Mouse (Mus musculus) hindbrain, embryonic 13.5 days (tissue): Measurements from ENCODE around the gene Foxn3. TPM values are rescaled to one million over a fixed set of nuclear protein-coding genes. Genes with fewer than 3 reads are reported as not detected.
A peak's percentile ranks its signal among the peaks of the same experiment; 100 is the strongest.
"Not testable (repeated sequence)": the region's sequence is repeated elsewhere in the genome, so short reads cannot be mapped to it uniquely, and the experiment has no call there.

Experiments used
- ATAC-seq: fragments of 200-750 bp; cut with Nextera tagmentation; 2 replicates; pipeline ENCODE4 v1.8.0; 2017; ENCODE audit warnings: moderate TSS enrichment; ENCODE audit not compliant: low FRiP score
- H3K27ac ChIP-seq: fragments of 300-500 bp; sonication (generic); 2 replicates; pipeline ENCODE4 v1.5.1; 2015; ENCODE audit warnings: inconsistent platforms, mild to moderate bottlenecking, moderate library complexity
- H3K27me3 ChIP-seq: fragments of 300-500 bp; sonication (generic); 2 replicates; pipeline ENCODE4 v1.6.1; 2015; ENCODE audit warnings: mild to moderate bottlenecking, inconsistent platforms
- H3K36me3 ChIP-seq: fragments of 300-500 bp; sonication (generic); 2 replicates; pipeline ENCODE4 v1.6.1; 2015; ENCODE audit warnings: mild to moderate bottlenecking, inconsistent platforms
- H3K4me1 ChIP-seq: fragments of 300-500 bp; sonication (generic); replicated peaks from 2 replicates; pipeline ENCODE4 v1.6.1; 2015; ENCODE audit warnings: inconsistent platforms
- H3K4me2 ChIP-seq: fragments of 300-500 bp; sonication (generic); 2 replicates; pipeline ENCODE4 v1.6.1; 2015; ENCODE audit warnings: inconsistent platforms, mild to moderate bottlenecking, moderate library complexity
- H3K4me3 ChIP-seq: fragments of 300-500 bp; sonication (generic); 2 replicates; pipeline ENCODE4 v1.5.1; 2015; ENCODE audit warnings: mild to moderate bottlenecking, inconsistent platforms
- H3K9ac ChIP-seq: fragments of 300-500 bp; sonication (generic); 2 replicates; pipeline ENCODE4 v1.6.1; 2015; ENCODE audit warnings: mild to moderate bottlenecking, inconsistent platforms
- H3K9me3 ChIP-seq: fragments of 300-500 bp; sonication (generic); 2 replicates; pipeline ENCODE4 v1.6.1; 2016; ENCODE audit warnings: inconsistent platforms
- WGBS: fragments of 180-500 bp; shearing (Covaris S2); methylation state at CpG from one replicate; pipeline ENCODE4 v1.1.7; 2015; 5-methylcytosine and 5-hydroxymethylcytosine counted together
- polyA plus RNA-seq: library from polyadenylated mRNA; unstranded; fragments of >200 nt; fragmentation: Nextera tagmentation; extraction: Ambion mirVana; gene quantifications from 2 replicates; pipeline ENCODE4 v1.2.1, GENCODE M21; 2015

The Foxn3 gene
- polyA plus RNA-seq, 1 experiment from 2014 or later = 83.6 TPM

GRCm38 (mm10) chr12:99198428-99199123, 364.8 kb downstream of the Foxn3 start:
- 0 out of 2 replicates have a peak, but pooled peaks have one; percentile 27 for ATAC-seq
- no peak overlapping the region for H3K4me3 ChIP-seq

GRCm38 (mm10) chr12:99197031-99197430, 366.4 kb downstream of the Foxn3 start:
- Histone ChIP-seq H3K9ac (no peak overlapping the region), H3K27ac (peak overlapping the region; percentile 20; the same call in 1 of the 2 replicates), H3K4me1 (peaks cover 47% of the 10 kb centered on the region), H3K4me2 (no peak overlapping the region), H3K36me3 (peaks cover 7% of the 10 kb centered on the region), H3K4me3 (no peak overlapping the region), H3K27me3 (no peaks in the 10 kb centered on the region), H3K9me3 (no peaks in the 10 kb centered on the region)
- ATAC-seq = no peak; the same call in 1 of the 2 replicates
- WGBS = 44% methylated on average over 7 of the region's 7 CpGs

More at GRCm38 (mm10) chr12:99198428-99199123, 364.8 kb downstream of the Foxn3 start:
- H3K27ac ChIP-seq = no peak overlapping the region
- H3K36me3 ChIP-seq = peaks cover 7% of the 10 kb centered on the region
- H3K9me3 ChIP-seq = no peaks in the 10 kb centered on the region
- WGBS = 87% methylated on average over 12 of the region's 12 CpGs
- H3K9ac ChIP-seq = no peak overlapping the region
- peaks cover 37% of the 10 kb centered on the region for H3K4me1 ChIP-seq
- no peak overlapping the region for H3K4me2 ChIP-seq
- no peaks in the 10 kb centered on the region for H3K27me3 ChIP-seq

- Histone ChIP-seq H3K9me3 (no peaks in the 10 kb centered on the region), H3K4me3 (no peak overlapping the region), H3K27ac (no peak overlapping the region), H3K27me3 (no peaks in the 10 kb centered on the region), H3K4me1 (peaks cover 48% of the 10 kb centered on the region), H3K36me3 (peaks cover 7% of the 10 kb centered on the region), H3K9ac (no peak overlapping the region), H3K4me2 (no peak overlapping the region)
- no peak for ATAC-seq
- 78% methylated on average over 5 of the region's 5 CpGs for WGBS
Measured at GRCm38 (mm10) chr12:99195655-99196054, 367.7 kb downstream of the Foxn3 start.

- peaks cover 38% of the 10 kb centered on the region for H3K4me1 ChIP-seq
- 91% methylated on average over 17 of the region's 17 CpGs for WGBS
- H3K27me3 ChIP-seq, H3K4me3 ChIP-seq, H3K9me3 ChIP-seq, H3K27ac ChIP-seq, ATAC-seq, H3K9ac ChIP-seq, H3K36me3 ChIP-seq, H3K4me2 ChIP-seq: not testable (repeated sequence)
Measured at GRCm38 (mm10) chr12:99194120-99194519, 369.3 kb downstream of the Foxn3 start.

GRCm38 (mm10) chr12:99187671-99188070, 375.7 kb downstream of the Foxn3 start:
- ATAC-seq = no peak
- 93% methylated on average over 4 of the region's 4 CpGs for WGBS

GRCm38 (mm10) chr12:99186239-99186638, 377.1 kb downstream of the Foxn3 start:
- Histone ChIP-seq H3K4me2 (no peak overlapping the region), H3K27ac (0 out of 2 replicates have a peak overlapping the region, but pooled peaks have one; percentile 6), H3K9me3 (no peaks in the 10 kb centered on the region), H3K27me3 (no peaks in the 10 kb centered on the region), H3K4me1 (peaks cover 10% of the 10 kb centered on the region), H3K9ac (no peak overlapping the region; the same call in 1 of the 2 replicates), H3K4me3 (no peak overlapping the region), H3K36me3 (no peaks in the 10 kb centered on the region)
- 40% methylated on average over 4 of the region's 4 CpGs for WGBS
- no peak for ATAC-seq

More at GRCm38 (mm10) chr12:99187671-99188070, 375.7 kb downstream of the Foxn3 start:
- no peaks in the 10 kb centered on the region for H3K36me3 ChIP-seq
- no peak overlapping the region for H3K27ac ChIP-seq
- peaks cover 16% of the 10 kb centered on the region for H3K4me1 ChIP-seq
- H3K4me3 ChIP-seq = no peak overlapping the region
- no peak overlapping the region for H3K4me2 ChIP-seq
- H3K27me3 ChIP-seq = no peaks in the 10 kb centered on the region
- no peaks in the 10 kb centered on the region for H3K9me3 ChIP-seq
- no peak overlapping the region for H3K9ac ChIP-seq

- peaks cover 10% of the 10 kb centered on the region for H3K4me1 ChIP-seq
- H3K36me3 ChIP-seq = no peaks in the 10 kb centered on the region
- H3K27ac ChIP-seq = no peak overlapping the region
- no peak overlapping the region for H3K4me3 ChIP-seq
- no peaks in the 10 kb centered on the region for H3K27me3 ChIP-seq
- 87% methylated on average over 7 of the region's 7 CpGs for WGBS
- no peak overlapping the region for H3K4me2 ChIP-seq
- no peak for ATAC-seq
- H3K9ac ChIP-seq = no peak overlapping the region
- peaks cover 7% of the 10 kb centered on the region; the same call in 1 of the 2 replicates for H3K9me3 ChIP-seq
Measured at GRCm38 (mm10) chr12:99183261-99183792, 380.1 kb downstream of the Foxn3 start.

GRCm38 (mm10) chr12:99182338-99182737, 381.0 kb downstream of the Foxn3 start:
- no peak overlapping the region for H3K9ac ChIP-seq
- 90% methylated on average over 3 of the region's 3 CpGs for WGBS
- no peaks in the 10 kb centered on the region for H3K36me3 ChIP-seq
- H3K4me3 ChIP-seq = no peak overlapping the region
- H3K9me3 ChIP-seq = peaks cover 7% of the 10 kb centered on the region; the same call in 1 of the 2 replicates
- no peak for ATAC-seq
- H3K4me2 ChIP-seq = no peak overlapping the region
- H3K27ac ChIP-seq = no peak overlapping the region
- H3K4me1 ChIP-seq = peaks cover 10% of the 10 kb centered on the region
- H3K27me3 ChIP-seq = no peaks in the 10 kb centered on the region

- Histone ChIP-seq H3K4me2 (no peak overlapping the region), H3K9ac (no peak overlapping the region), H3K36me3 (no peaks in the 10 kb centered on the region), H3K4me1 (peaks cover 2% of the 10 kb centered on the region), H3K9me3 (peaks cover 10% of the 10 kb centered on the region), H3K4me3 (no peak overlapping the region), H3K27ac (no peak overlapping the region), H3K27me3 (no peaks in the 10 kb centered on the region)
- 54% methylated on average over 3 of the region's 3 CpGs for WGBS
- no peak for ATAC-seq
Measured at GRCm38 (mm10) chr12:99180234-99180824, 383.1 kb downstream of the Foxn3 start.

- H3K4me3 ChIP-seq = no peak overlapping the region
- peaks cover 14% of the 10 kb centered on the region for H3K9me3 ChIP-seq
- H3K36me3 ChIP-seq = no peaks in the 10 kb centered on the region
- H3K27me3 ChIP-seq = no peaks in the 10 kb centered on the region
- 59% methylated on average over 11 of the region's 11 CpGs for WGBS
- H3K9ac ChIP-seq = no peak overlapping the region
- peaks cover 9% of the 10 kb centered on the region for H3K4me1 ChIP-seq
- peak overlapping the region; percentile 30; the same call in 1 of the 2 replicates for H3K27ac ChIP-seq
- H3K4me2 ChIP-seq = no peak overlapping the region
- no peak for ATAC-seq
Measured at GRCm38 (mm10) chr12:99174979-99175621, 388.3 kb downstream of the Foxn3 start.

GRCm38 (mm10) chr12:99172170-99172569, 391.2 kb downstream of the Foxn3 start:
- no peak for ATAC-seq
- no peaks in the 10 kb centered on the region for H3K27me3 ChIP-seq
- H3K27ac ChIP-seq = no peak overlapping the region
- H3K9ac ChIP-seq = no peak overlapping the region
- H3K36me3 ChIP-seq = no peaks in the 10 kb centered on the region
- no peak overlapping the region for H3K4me3 ChIP-seq
- 85% methylated on average over 5 of the region's 5 CpGs for WGBS
- peaks cover 9% of the 10 kb centered on the region for H3K4me1 ChIP-seq
- H3K4me2 ChIP-seq = no peak overlapping the region
- peaks cover 7% of the 10 kb centered on the region for H3K9me3 ChIP-seq

GRCm38 (mm10) chr12:99169925-99170324, 393.5 kb downstream of the Foxn3 start:
- H3K9me3 ChIP-seq = peaks cover 4% of the 10 kb centered on the region; the same call in 1 of the 2 replicates
- H3K27me3 ChIP-seq = no peaks in the 10 kb centered on the region
- H3K36me3 ChIP-seq = no peaks in the 10 kb centered on the region
- H3K27ac ChIP-seq = no peak overlapping the region
- peaks cover 3% of the 10 kb centered on the region for H3K4me1 ChIP-seq
- ATAC-seq = no peak
- 89% methylated on average over 6 of the region's 6 CpGs for WGBS
- no peak overlapping the region for H3K4me2 ChIP-seq
- no peak overlapping the region for H3K9ac ChIP-seq
- no peak overlapping the region for H3K4me3 ChIP-seq
